Mouse (Mus musculus): ENCODE measurements around the gene Zc3h7a. TPM values are rescaled to one million over a fixed set of nuclear protein-coding genes. Genes with fewer than 3 reads are reported as not detected.
A peak's percentile ranks its signal among the peaks of the same experiment; 100 is the strongest.

The Zc3h7a gene
- polyA plus RNA-seq, 1 experiment from 2014 or later = 98.5 TPM

GRCm38 (mm10) chr16:11097301-11097700, 78.9 kb downstream of the Zc3h7a start:
- no peak overlapping the region for H3K4me3 ChIP-seq (ENCODE audit: low read depth, low read length)

GRCm38 (mm10) chr16:11093717-11094386, 82.3 kb downstream of the Zc3h7a start:
- WGBS = 92% methylated on average over 13 of the region's 13 CpGs
- H3K36me3 ChIP-seq (replicated peaks; ENCODE audit: control insufficient read depth, insufficient read depth, low read depth, low read length) = peaks cover 3% of the 10 kb centered on the region; the same call in 1 of the 2 replicates
- no peaks in the 10 kb centered on the region for H3K4me1 ChIP-seq (ENCODE audit: control insufficient read depth, insufficient read depth, low read length)

More at GRCm38 (mm10) chr16:11097301-11097700, 78.9 kb downstream of the Zc3h7a start:
- Histone ChIP-seq H3K4me1 (ENCODE audit: control insufficient read depth, insufficient read depth, low read length) (no peaks in the 10 kb centered on the region), H3K9me3 (replicated peaks; ENCODE audit: control insufficient read depth, low read length) (no peaks in the 10 kb centered on the region), H3K27me3 (ENCODE audit: control insufficient read depth, insufficient read depth, low read length) (no peaks in the 10 kb centered on the region), H3K9ac (replicated peaks; ENCODE audit: low read length) (no peak overlapping the region), H3K27ac (replicated peaks; ENCODE audit: low read depth, low read length) (no peak overlapping the region), H3K4me2 (ENCODE audit: low read depth, low read length) (no peak overlapping the region), H3K36me3 (replicated peaks; ENCODE audit: control insufficient read depth, insufficient read depth, low read depth, low read length) (no peaks in the 10 kb centered on the region)
- 83% methylated on average over 3 of the region's 3 CpGs for WGBS
- ATAC-seq (replicated peaks; ENCODE audit: insufficient number of reproducible peaks, low FRiP score, low TSS enrichment, low read depth) (no peak), DNase-seq (ENCODE audit: low spot score) (no peak)

GRCm38 (mm10) chr16:11092523-11092922, 83.7 kb downstream of the Zc3h7a start:
- no peaks in the 10 kb centered on the region for H3K27me3 ChIP-seq (ENCODE audit: control insufficient read depth, insufficient read depth, low read length)
- 92% methylated on average over 3 of the region's 3 CpGs for WGBS
- DNase-seq (ENCODE audit: low spot score) (no peak), ATAC-seq (replicated peaks; ENCODE audit: insufficient number of reproducible peaks, low FRiP score, low TSS enrichment, low read depth) (no peak)
- H3K36me3 ChIP-seq (replicated peaks; ENCODE audit: control insufficient read depth, insufficient read depth, low read depth, low read length) = peaks cover 3% of the 10 kb centered on the region; the same call in 1 of the 2 replicates
- H3K9me3 ChIP-seq (replicated peaks; ENCODE audit: control insufficient read depth, low read length) = no peaks in the 10 kb centered on the region
- no peak overlapping the region for H3K27ac ChIP-seq (replicated peaks; ENCODE audit: low read depth, low read length)
- no peak overlapping the region for H3K9ac ChIP-seq (replicated peaks; ENCODE audit: low read length)
- H3K4me1 ChIP-seq (ENCODE audit: control insufficient read depth, insufficient read depth, low read length) = no peaks in the 10 kb centered on the region
- no peak overlapping the region for H3K4me2 ChIP-seq (ENCODE audit: low read depth, low read length)
- no peak overlapping the region for H3K4me3 ChIP-seq (ENCODE audit: low read depth, low read length)

More at GRCm38 (mm10) chr16:11093717-11094386, 82.3 kb downstream of the Zc3h7a start:
- Histone ChIP-seq H3K9me3 (replicated peaks; ENCODE audit: control insufficient read depth, low read length) (no peaks in the 10 kb centered on the region), H3K27ac (replicated peaks; ENCODE audit: low read depth, low read length) (no peak overlapping the region), H3K4me2 (ENCODE audit: low read depth, low read length) (no peak overlapping the region), H3K27me3 (ENCODE audit: control insufficient read depth, insufficient read depth, low read length) (no peaks in the 10 kb centered on the region), H3K4me3 (ENCODE audit: low read depth, low read length) (no peak overlapping the region), H3K9ac (replicated peaks; ENCODE audit: low read length) (no peak overlapping the region)
- ATAC-seq (replicated peaks; ENCODE audit: insufficient number of reproducible peaks, low FRiP score, low TSS enrichment, low read depth) = no peak
- DNase-seq (ENCODE audit: low spot score) = no peak

DNA sequence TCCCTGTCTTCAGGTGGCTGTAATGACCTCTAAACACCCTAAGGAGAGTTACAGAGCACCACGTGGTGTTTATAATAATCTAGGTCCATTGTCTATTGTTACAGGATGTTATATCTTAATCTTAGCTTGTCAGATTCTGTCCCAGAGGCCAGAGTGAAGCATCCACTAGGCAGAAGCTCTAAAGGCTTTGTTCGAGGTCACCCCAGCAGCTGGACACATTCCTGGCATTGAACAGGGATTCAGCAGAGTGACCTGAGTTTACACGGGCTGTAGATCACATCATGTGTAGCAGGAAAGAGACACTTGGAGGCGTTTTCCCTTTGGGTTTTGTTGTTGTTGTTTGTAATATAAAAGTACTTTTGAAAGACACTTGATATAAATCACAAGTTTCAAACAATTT, 84.1 kb downstream of the Zc3h7a start:
- H3K36me3 ChIP-seq (replicated peaks; ENCODE audit: control insufficient read depth, insufficient read depth, low read depth, low read length) = peaks cover 5% of the 10 kb centered on the region; the same call in 1 of the 2 replicates
- H3K27me3 ChIP-seq (ENCODE audit: control insufficient read depth, insufficient read depth, low read length) = no peaks in the 10 kb centered on the region
- no peak overlapping the region for H3K4me2 ChIP-seq (ENCODE audit: low read depth, low read length)
- 82% methylated on average over 4 of the region's 4 CpGs for WGBS
- ATAC-seq (replicated peaks; ENCODE audit: insufficient number of reproducible peaks, low FRiP score, low TSS enrichment, low read depth) (no peak), DNase-seq (ENCODE audit: low spot score) (no peak)
- H3K9ac ChIP-seq (replicated peaks; ENCODE audit: low read length) = no peak overlapping the region
- no peak overlapping the region for H3K4me3 ChIP-seq (ENCODE audit: low read depth, low read length)
- H3K27ac ChIP-seq (replicated peaks; ENCODE audit: low read depth, low read length) = no peak overlapping the region
- no peaks in the 10 kb centered on the region for H3K9me3 ChIP-seq (replicated peaks; ENCODE audit: control insufficient read depth, low read length)
- no peaks in the 10 kb centered on the region for H3K4me1 ChIP-seq (ENCODE audit: control insufficient read depth, insufficient read depth, low read length)

GRCm38 (mm10) chr16:11090836-11091570, 85.2 kb downstream of the Zc3h7a start:
- Histone ChIP-seq H3K36me3 (replicated peaks; ENCODE audit: control insufficient read depth, insufficient read depth, low read depth, low read length) (peaks cover 5% of the 10 kb centered on the region; the same call in 1 of the 2 replicates), H3K27ac (replicated peaks; ENCODE audit: low read depth, low read length) (no peak overlapping the region), H3K4me2 (ENCODE audit: low read depth, low read length) (no peak overlapping the region), H3K9ac (replicated peaks; ENCODE audit: low read length) (no peak overlapping the region), H3K9me3 (replicated peaks; ENCODE audit: control insufficient read depth, low read length) (no peaks in the 10 kb centered on the region), H3K27me3 (ENCODE audit: control insufficient read depth, insufficient read depth, low read length) (no peaks in the 10 kb centered on the region), H3K4me3 (ENCODE audit: low read depth, low read length) (no peak overlapping the region), H3K4me1 (ENCODE audit: control insufficient read depth, insufficient read depth, low read length) (no peaks in the 10 kb centered on the region)
- ATAC-seq (replicated peaks; ENCODE audit: insufficient number of reproducible peaks, low FRiP score, low TSS enrichment, low read depth) (no peak), DNase-seq (ENCODE audit: low spot score) (no peak)
- WGBS = 78% methylated on average over 10 of the region's 10 CpGs

DNA sequence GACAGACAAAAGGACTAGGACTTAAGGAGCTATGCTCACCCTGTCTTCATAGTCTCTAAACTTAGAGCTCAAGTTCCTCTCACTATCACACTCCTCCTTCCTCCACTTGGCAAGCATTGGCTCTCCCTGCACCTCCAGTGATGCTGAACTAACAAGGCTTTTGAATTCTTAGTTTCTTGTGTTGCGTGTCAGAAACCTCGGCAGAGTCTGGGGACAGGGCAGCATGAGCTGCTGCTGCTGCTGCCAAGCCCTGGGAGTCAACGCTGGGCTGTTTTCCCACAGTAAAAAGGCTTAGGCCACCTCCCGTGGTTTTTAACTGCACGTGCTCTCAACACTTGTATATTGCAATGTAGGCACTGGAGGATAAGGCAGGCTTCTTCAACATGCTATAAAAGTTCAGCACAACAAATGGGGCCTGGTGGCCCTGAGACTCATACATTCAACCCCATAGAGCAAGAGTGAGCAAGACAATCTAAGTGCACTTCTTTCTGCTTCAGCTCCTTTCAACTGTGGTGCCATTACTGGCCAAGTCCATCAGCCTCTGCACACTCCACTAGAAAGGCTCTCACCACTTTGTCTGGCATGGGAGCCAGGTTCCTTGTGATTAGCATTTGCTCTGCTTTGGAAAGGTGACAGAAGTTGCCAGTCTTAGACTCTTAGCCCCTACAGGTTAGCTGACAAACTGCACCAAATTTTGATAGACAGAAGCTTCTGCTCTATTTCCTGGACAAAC, 89.2 kb downstream of the Zc3h7a start:
- no peak overlapping the region for H3K4me3 ChIP-seq (ENCODE audit: low read depth, low read length)
- WGBS = 84% methylated on average over 5 of the region's 5 CpGs
- no peaks in the 10 kb centered on the region for H3K4me1 ChIP-seq (ENCODE audit: control insufficient read depth, insufficient read depth, low read length)
- no peak overlapping the region for H3K4me2 ChIP-seq (ENCODE audit: low read depth, low read length)
- H3K27ac ChIP-seq (replicated peaks; ENCODE audit: low read depth, low read length) = no peak overlapping the region
- 0 out of 2 replicates have a peak, but pooled peaks have one; percentile 46 for ATAC-seq (replicated peaks; ENCODE audit: insufficient number of reproducible peaks, low FRiP score, low TSS enrichment, low read depth)
- H3K9ac ChIP-seq (replicated peaks; ENCODE audit: low read length) = no peak overlapping the region
- no peaks in the 10 kb centered on the region for H3K27me3 ChIP-seq (ENCODE audit: control insufficient read depth, insufficient read depth, low read length)
- peaks cover 16% of the 10 kb centered on the region for H3K36me3 ChIP-seq (replicated peaks; ENCODE audit: control insufficient read depth, insufficient read depth, low read depth, low read length)
- DNase-seq (ENCODE audit: low spot score) = no peak
- H3K9me3 ChIP-seq (replicated peaks; ENCODE audit: control insufficient read depth, low read length) = no peaks in the 10 kb centered on the region

All from embryonic facial prominence, embryonic 11.5 days (tissue).